Mouse (Mus musculus): ENCODE results near the gene Npl. TPM values are rescaled to one million over a fixed set of nuclear protein-coding genes. Genes with fewer than 3 reads are reported as not detected.
"Not testable (repeated sequence)": the region's sequence is repeated elsewhere in the genome, so short reads cannot be mapped to it uniquely, and the experiment has no call there.

Gene Npl
- polyA plus RNA-seq, 2 experiments = 3.1 to 8.4 TPM

DNA sequence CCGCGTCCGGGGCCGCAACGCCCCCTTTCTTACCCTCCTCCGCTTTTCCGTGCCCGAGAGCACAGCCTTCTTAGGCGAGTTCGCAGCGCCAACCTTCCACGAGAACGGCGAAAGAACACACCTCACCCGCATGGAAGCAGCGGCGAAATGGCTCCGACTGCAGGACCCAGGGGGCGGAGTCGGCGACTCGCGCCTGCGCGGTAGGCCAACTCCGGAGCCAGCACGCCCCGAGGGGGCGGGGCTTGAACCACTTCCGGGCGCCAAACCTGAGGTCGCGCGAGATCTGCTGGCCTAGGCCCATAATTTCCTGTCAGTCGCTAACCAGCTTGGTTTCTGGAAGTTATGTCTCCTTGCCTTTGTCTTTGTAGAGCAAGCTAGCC lies 62.4 kb downstream of the Npl start, which contains the start of gene Dhx9:
Gene Dhx9 (minus strand): TSS at position 161 of the 380 bp plus-strand sequence.
- ATAC-seq (ENCODE audit: insufficient read depth) = peak; percentile 80
- H3K9ac ChIP-seq (replicated peaks) = peak within 1 kb of the TSS; percentile 97
- H3K4me1 ChIP-seq (replicated peaks; ENCODE audit: control insufficient read depth in 2 of 2, insufficient read depth in 2 of 2, low read length in 1 of 2) = peaks cover 13 to 18% of the 10 kb centered on the region in 2 experiments
- H3K4me2 ChIP-seq (ENCODE audit: low read depth) = peak within 1 kb of the TSS; percentile 94
- H3K27ac ChIP-seq = peak within 1 kb of the TSS; percentile 64
- no peaks in the 10 kb centered on the region for H3K9me3 ChIP-seq (ENCODE audit: control insufficient read depth, low read length)
- 0% methylated on average over 34 of the region's 35 CpGs for WGBS (ENCODE audit: insufficient replicate concordance)
- H3K27me3 ChIP-seq (ENCODE audit: control insufficient read depth, insufficient read depth, low read length) = no peaks in the 10 kb centered on the region
- TF ChIP-seq CTCF (IDR thresholded peaks at IDR 0.05; ENCODE audit: low read depth) (no peak), EP300 (IDR thresholded peaks at IDR 0.05; ENCODE audit: low read depth) (no peak; the same call in 1 of the 2 replicates)
- H3K4me3 ChIP-seq (ENCODE audit: insufficient read depth in 1 of 2, low read depth in 2 of 2, low read length in 2 of 2) = peak within 1 kb of the TSS; percentile 97 to 99
- DNase-seq (ENCODE audit: low read depth in 3 of 3, low spot score in 3 of 3) = peak; percentile 87 to 88 (median 88)
- peaks cover 16% of the 10 kb centered on the region for H3K36me3 ChIP-seq (replicated peaks; ENCODE audit: control insufficient read depth, insufficient read depth, low read depth)

GRCm38 (mm10) chr1:153486767-153487499 lies 62.9 kb downstream of the Npl start:
- H3K27ac ChIP-seq = peak overlapping the region; percentile 64
- TF ChIP-seq EP300 (IDR thresholded peaks at IDR 0.05; ENCODE audit: low read depth) = no peak
- no peak for TF ChIP-seq CTCF (IDR thresholded peaks at IDR 0.05; ENCODE audit: low read depth)
- peaks cover 22% of the 10 kb centered on the region for H3K36me3 ChIP-seq (replicated peaks; ENCODE audit: control insufficient read depth, insufficient read depth, low read depth)
- H3K9me3 ChIP-seq (ENCODE audit: control insufficient read depth, low read length) = no peaks in the 10 kb centered on the region
- H3K27me3 ChIP-seq (ENCODE audit: control insufficient read depth, insufficient read depth, low read length) = no peaks in the 10 kb centered on the region
- under 1% methylated on average over 57 of the region's 64 CpGs for WGBS (ENCODE audit: insufficient replicate concordance)
- peak overlapping the region; percentile 97 to 99 for H3K4me3 ChIP-seq (ENCODE audit: insufficient read depth in 1 of 2, low read depth in 2 of 2, low read length in 2 of 2)
- H3K4me2 ChIP-seq (ENCODE audit: low read depth) = peak overlapping the region; percentile 94
- DNase-seq (ENCODE audit: low read depth in 3 of 3, low spot score in 3 of 3) = peak in 2 of 3 experiments; percentile 41 to 56
- peak overlapping the region; percentile 97 for H3K9ac ChIP-seq (replicated peaks)
- peak; percentile 70 for ATAC-seq (ENCODE audit: insufficient read depth)
- peaks cover 13 to 18% of the 10 kb centered on the region in 2 experiments for H3K4me1 ChIP-seq (replicated peaks; ENCODE audit: control insufficient read depth in 2 of 2, insufficient read depth in 2 of 2, low read length in 1 of 2)

DNA sequence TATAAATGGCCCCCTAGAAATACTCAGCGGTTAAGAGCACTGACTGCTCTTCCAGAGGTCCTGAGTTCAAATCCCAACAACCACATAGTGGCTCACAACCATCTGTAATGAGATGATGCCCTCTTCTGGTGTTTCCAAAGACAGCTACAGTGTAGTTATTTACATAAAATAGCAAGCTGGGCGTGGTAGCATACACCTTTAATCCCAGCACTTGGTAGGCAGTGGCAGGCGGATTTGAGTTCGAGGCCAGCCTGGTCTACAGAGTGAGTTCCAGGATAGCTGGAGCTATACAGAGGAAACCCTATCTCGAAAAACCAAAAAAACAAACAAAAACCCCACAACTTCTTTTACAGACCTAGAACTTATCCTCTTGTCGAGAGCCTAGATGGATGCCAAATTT lies 63.7 kb downstream of the Npl start:
- not testable (repeated sequence) for ATAC-seq (ENCODE audit: insufficient read depth); DNase-seq (ENCODE audit: low read depth in 3 of 3, low spot score in 3 of 3); H3K27me3 ChIP-seq (ENCODE audit: control insufficient read depth, insufficient read depth, low read length); H3K9me3 ChIP-seq (ENCODE audit: control insufficient read depth, low read length)
- Histone ChIP-seq H3K4me2 (ENCODE audit: low read depth) (peak overlapping the region; percentile 94), H3K4me3 (ENCODE audit: insufficient read depth in 1 of 2, low read depth in 2 of 2, low read length in 2 of 2) (peak overlapping the region; percentile 97 to 99), H3K9ac (replicated peaks) (peak overlapping the region; percentile 97), H3K27ac (peak overlapping the region; percentile 64), H3K36me3 (replicated peaks; ENCODE audit: control insufficient read depth, insufficient read depth, low read depth) (peaks cover 30% of the 10 kb centered on the region), H3K4me1 (replicated peaks; ENCODE audit: control insufficient read depth in 2 of 2, insufficient read depth in 2 of 2, low read length in 1 of 2) (peaks cover 13 to 18% of the 10 kb centered on the region in 2 experiments)
- WGBS (ENCODE audit: insufficient replicate concordance) = 4% methylated on average over 6 of the region's 6 CpGs
- peak; percentile 16; the same call in 1 of the 2 replicates for TF ChIP-seq CTCF (IDR thresholded peaks at IDR 0.05; ENCODE audit: low read depth)

GRCm38 (mm10) chr1:153485201-153485796 lies 64.5 kb downstream of the Npl start:
- Histone ChIP-seq H3K27me3 (ENCODE audit: control insufficient read depth, insufficient read depth, low read length) (no peaks in the 10 kb centered on the region), H3K36me3 (replicated peaks; ENCODE audit: control insufficient read depth, insufficient read depth, low read depth) (peaks cover 37% of the 10 kb centered on the region), H3K4me2 (ENCODE audit: low read depth) (peak overlapping the region; percentile 94), H3K27ac (peak overlapping the region; percentile 13; the same call in 1 of the 2 replicates), H3K9ac (replicated peaks) (peak overlapping the region; percentile 47), H3K9me3 (ENCODE audit: control insufficient read depth, low read length) (no peaks in the 10 kb centered on the region), H3K4me1 (replicated peaks; ENCODE audit: control insufficient read depth in 2 of 2, insufficient read depth in 2 of 2, low read length in 1 of 2) (peaks cover 13 to 18% of the 10 kb centered on the region in 2 experiments), H3K4me3 (ENCODE audit: insufficient read depth in 1 of 2, low read depth in 2 of 2, low read length in 2 of 2) (peak overlapping the region; percentile 44 to 99)
- TF ChIP-seq EP300 (IDR thresholded peaks at IDR 0.05; ENCODE audit: low read depth) = no peak
- no peak for TF ChIP-seq CTCF (IDR thresholded peaks at IDR 0.05; ENCODE audit: low read depth)
- DNase-seq (ENCODE audit: low read depth in 3 of 3, low spot score in 3 of 3) (peak in 1 of 3 experiments; percentile 26), ATAC-seq (ENCODE audit: insufficient read depth) (no peak)
- 14% methylated on average over 2 of the region's 2 CpGs for WGBS (ENCODE audit: insufficient replicate concordance)

- Histone ChIP-seq H3K9me3 (ENCODE audit: control insufficient read depth, low read length) (no peaks in the 10 kb centered on the region), H3K27ac (no peak overlapping the region), H3K27me3 (ENCODE audit: control insufficient read depth, insufficient read depth, low read length) (no peaks in the 10 kb centered on the region), H3K4me2 (ENCODE audit: low read depth) (no peak overlapping the region), H3K36me3 (replicated peaks; ENCODE audit: control insufficient read depth, insufficient read depth, low read depth) (peaks cover 78% of the 10 kb centered on the region), H3K9ac (replicated peaks) (no peak overlapping the region), H3K4me3 (ENCODE audit: insufficient read depth in 1 of 2, low read depth in 2 of 2, low read length in 2 of 2) (no peak overlapping the region), H3K4me1 (replicated peaks; ENCODE audit: control insufficient read depth in 2 of 2, insufficient read depth in 2 of 2, low read length in 1 of 2) (peaks cover 10 to 13% of the 10 kb centered on the region in 2 experiments)
- 59% methylated on average over 1 of the region's 1 CpGs for WGBS (ENCODE audit: insufficient replicate concordance)
- TF ChIP-seq EP300 (IDR thresholded peaks at IDR 0.05; ENCODE audit: low read depth) (no peak), CTCF (IDR thresholded peaks at IDR 0.05; ENCODE audit: low read depth) (no peak)
- DNase-seq (ENCODE audit: low read depth in 3 of 3, low spot score in 3 of 3) = no peak
- no peak for ATAC-seq (ENCODE audit: insufficient read depth)
These were observed 68.8 kb downstream of the Npl start for GRCm38 (mm10) chr1:153481025-153481412.
